Mouse (Mus musculus): ENCODE measurements at regions not wholly inside any gene's neighbourhood (a gene's known extent, or its start where the extent isn't known, plus 50 kb on each side); places are given as distances from the start of the nearest gene placed in this dataset.

DNA sequence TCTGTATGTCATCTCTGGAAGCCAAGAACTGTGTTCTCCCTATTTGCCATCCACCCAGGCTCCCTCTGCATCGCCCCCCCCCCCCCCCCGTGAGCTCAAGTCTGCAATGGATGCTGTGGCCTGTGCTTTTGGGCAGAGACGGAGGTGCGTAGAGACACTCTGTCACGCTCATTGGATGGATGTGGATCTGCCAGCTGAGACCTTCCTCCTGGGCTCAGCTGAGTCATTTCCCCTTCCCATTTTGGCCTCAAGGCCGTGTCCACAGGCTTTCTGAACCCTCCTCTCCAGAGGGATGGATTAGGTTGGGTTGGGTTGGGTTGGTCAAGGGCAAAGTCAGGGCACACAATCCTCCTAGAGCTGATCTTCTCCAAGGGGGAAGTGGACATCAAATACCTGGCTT, 72.9 kb upstream of the Sulf2 start:
- Histone ChIP-seq H3K27ac (no peak overlapping the region), H3K4me1 (replicated peaks) (peaks cover 19% of the 10 kb centered on the region), H3K9ac (no peak overlapping the region), H3K27me3 (no peaks in the 10 kb centered on the region), H3K9me3 (replicated peaks) (no peaks in the 10 kb centered on the region), H3K36me3 (no peaks in the 10 kb centered on the region), H3K4me2 (no peak overlapping the region), H3K4me3 (no peak overlapping the region)
- 91% methylated on average over 4 of the region's 6 CpGs for WGBS
- ATAC-seq (replicated peaks; ENCODE audit: insufficient number of reproducible peaks, insufficient read depth, low FRiP score, low read depth) = no peak

DNA sequence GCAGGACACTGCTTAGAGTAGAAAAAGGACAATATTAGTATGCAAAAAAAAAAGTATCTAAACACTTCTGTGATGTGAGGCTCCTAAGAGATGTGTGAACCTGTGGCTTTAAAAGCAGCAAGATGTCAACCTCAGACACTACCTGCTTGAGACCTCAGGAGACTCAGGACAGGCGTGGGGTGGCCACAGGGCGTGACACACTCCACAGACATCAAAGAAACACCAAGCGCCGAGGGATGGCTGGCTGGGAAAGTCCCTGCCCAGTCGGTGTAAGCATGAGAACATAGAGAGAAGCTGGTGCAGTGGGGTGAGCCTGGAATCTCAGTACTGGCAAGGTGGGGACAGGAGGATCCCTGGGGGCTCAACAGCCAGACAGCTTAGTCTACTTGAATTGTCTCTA, 72.0 kb upstream of the Sulf2 start:
- no peaks in the 10 kb centered on the region for H3K9me3 ChIP-seq (replicated peaks)
- H3K9ac ChIP-seq = no peak overlapping the region
- no peaks in the 10 kb centered on the region for H3K36me3 ChIP-seq
- 58% methylated on average over 5 of the region's 5 CpGs for WGBS
- peaks cover 12% of the 10 kb centered on the region for H3K4me1 ChIP-seq (replicated peaks)
- no peak overlapping the region for H3K4me2 ChIP-seq
- ATAC-seq (replicated peaks; ENCODE audit: insufficient number of reproducible peaks, insufficient read depth, low FRiP score, low read depth) = no peak
- H3K4me3 ChIP-seq = no peak overlapping the region
- H3K27ac ChIP-seq = no peak overlapping the region
- no peaks in the 10 kb centered on the region for H3K27me3 ChIP-seq

DNA sequence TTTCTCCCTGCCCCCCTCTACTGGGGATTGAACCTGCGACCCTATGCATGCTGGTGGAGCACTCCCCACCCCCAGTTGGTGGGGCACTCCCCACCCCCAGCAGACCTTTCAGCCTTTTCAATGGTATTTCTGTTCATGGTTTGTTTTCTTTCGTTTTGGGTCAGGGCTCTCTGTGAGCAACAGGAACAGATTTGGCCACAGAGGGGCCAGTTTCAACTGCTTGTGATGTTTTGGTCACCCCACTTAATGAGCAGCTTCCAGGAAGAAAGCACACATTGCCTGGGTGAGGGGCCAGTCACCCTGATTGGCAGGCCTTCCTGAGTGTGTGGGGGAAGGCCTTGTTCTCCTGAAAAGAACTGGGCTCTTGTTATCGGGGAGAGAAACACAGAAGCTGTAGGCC, 71.5 kb upstream of the Sulf2 start:
- Histone ChIP-seq H3K27ac (no peak overlapping the region), H3K4me1 (replicated peaks) (peaks cover 6% of the 10 kb centered on the region; the same call in 1 of the 2 replicates), H3K4me3 (no peak overlapping the region), H3K4me2 (no peak overlapping the region), H3K36me3 (no peaks in the 10 kb centered on the region), H3K27me3 (no peaks in the 10 kb centered on the region), H3K9ac (no peak overlapping the region), H3K9me3 (replicated peaks) (no peaks in the 10 kb centered on the region)
- ATAC-seq (replicated peaks; ENCODE audit: insufficient number of reproducible peaks, insufficient read depth, low FRiP score, low read depth) = no peak
- WGBS = 30% methylated on average over 3 of the region's 3 CpGs

DNA sequence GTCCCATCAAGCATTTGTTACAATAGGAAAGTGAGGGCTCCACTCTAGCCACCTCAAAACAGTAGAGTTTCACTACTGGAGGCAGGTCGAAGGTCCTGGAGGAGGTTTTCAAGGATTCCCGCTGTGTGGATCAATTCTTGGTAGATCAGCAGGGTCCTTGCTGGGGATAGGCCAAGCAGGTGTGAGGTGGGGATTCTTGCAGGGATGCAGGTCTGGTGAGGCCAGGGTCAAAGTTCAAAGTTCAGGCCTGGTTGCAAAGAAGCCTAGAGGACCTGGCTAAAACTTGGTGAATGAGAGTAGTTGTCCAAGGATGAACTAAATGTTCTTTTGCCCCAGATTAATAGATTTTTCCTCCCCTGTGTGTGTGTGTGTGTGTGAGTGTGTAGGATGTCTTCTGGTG, 70.9 kb upstream of the Sulf2 start:
- no peak overlapping the region for H3K9ac ChIP-seq
- WGBS = 85% methylated on average over 2 of the region's 2 CpGs
- no peak for ATAC-seq (replicated peaks; ENCODE audit: insufficient number of reproducible peaks, insufficient read depth, low FRiP score, low read depth)
- H3K27me3 ChIP-seq = no peaks in the 10 kb centered on the region
- peaks cover 6% of the 10 kb centered on the region; the same call in 1 of the 2 replicates for H3K4me1 ChIP-seq (replicated peaks)
- H3K4me2 ChIP-seq = no peak overlapping the region
- no peaks in the 10 kb centered on the region for H3K9me3 ChIP-seq (replicated peaks)
- no peaks in the 10 kb centered on the region for H3K36me3 ChIP-seq
- no peak overlapping the region for H3K4me3 ChIP-seq
- no peak overlapping the region for H3K27ac ChIP-seq

DNA sequence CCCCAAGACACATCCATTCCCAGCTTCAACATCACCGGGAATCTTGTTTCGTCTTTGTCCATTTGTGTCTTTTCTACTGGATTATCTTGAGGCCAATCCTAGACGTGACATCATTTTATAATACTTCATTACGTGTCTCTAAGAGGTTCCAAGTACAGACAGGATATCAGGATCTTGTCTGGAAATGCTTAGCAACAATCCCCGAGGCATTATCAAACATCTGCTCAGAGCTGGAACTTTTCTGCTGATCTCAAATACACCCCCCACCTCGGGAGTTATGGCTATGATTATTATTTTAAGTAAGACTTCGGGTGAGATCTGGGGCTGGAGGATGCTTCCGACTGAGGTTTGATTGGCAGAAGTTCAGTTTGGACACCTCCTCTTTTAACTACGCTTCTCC, 69.9 kb upstream of the Sulf2 start:
- Histone ChIP-seq H3K4me2 (no peak overlapping the region), H3K36me3 (no peaks in the 10 kb centered on the region), H3K27ac (no peak overlapping the region), H3K4me1 (replicated peaks) (peaks cover 6% of the 10 kb centered on the region; the same call in 1 of the 2 replicates), H3K9me3 (replicated peaks) (no peaks in the 10 kb centered on the region), H3K9ac (no peak overlapping the region), H3K27me3 (no peaks in the 10 kb centered on the region), H3K4me3 (no peak overlapping the region)
- ATAC-seq (replicated peaks; ENCODE audit: insufficient number of reproducible peaks, insufficient read depth, low FRiP score, low read depth) = no peak
- WGBS = 73% methylated on average over 9 of the region's 9 CpGs

DNA sequence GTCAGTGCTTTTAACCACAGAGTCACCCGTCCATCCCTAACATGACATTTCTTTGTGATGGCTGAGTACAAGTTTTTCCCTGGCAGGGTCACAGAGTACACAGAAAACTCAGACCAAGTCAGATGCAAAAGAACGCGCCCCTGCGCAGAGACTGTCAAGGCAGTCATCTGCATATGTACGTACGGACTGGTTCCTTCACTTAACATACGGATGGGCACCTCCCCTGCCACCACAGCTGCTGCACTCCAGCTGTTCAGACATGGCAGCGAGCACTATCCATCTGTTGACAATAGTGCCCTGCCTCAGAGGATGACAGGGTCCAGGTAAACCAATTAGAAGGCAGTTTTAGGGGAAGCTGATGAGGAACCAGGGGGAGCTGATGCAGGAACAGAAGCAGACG, 63.3 kb upstream of the Sulf2 start:
- WGBS = 84% methylated on average over 9 of the region's 9 CpGs
- no peak overlapping the region for H3K4me2 ChIP-seq
- no peak for ATAC-seq (replicated peaks; ENCODE audit: insufficient number of reproducible peaks, insufficient read depth, low FRiP score, low read depth)
- no peak overlapping the region for H3K4me3 ChIP-seq
- peaks cover 10% of the 10 kb centered on the region for H3K4me1 ChIP-seq (replicated peaks)
- H3K36me3 ChIP-seq = no peaks in the 10 kb centered on the region
- H3K27ac ChIP-seq = no peak overlapping the region
- peaks cover 10% of the 10 kb centered on the region; the same call in 1 of the 2 replicates for H3K27me3 ChIP-seq
- H3K9ac ChIP-seq = no peak overlapping the region
- no peaks in the 10 kb centered on the region for H3K9me3 ChIP-seq (replicated peaks)

DNA sequence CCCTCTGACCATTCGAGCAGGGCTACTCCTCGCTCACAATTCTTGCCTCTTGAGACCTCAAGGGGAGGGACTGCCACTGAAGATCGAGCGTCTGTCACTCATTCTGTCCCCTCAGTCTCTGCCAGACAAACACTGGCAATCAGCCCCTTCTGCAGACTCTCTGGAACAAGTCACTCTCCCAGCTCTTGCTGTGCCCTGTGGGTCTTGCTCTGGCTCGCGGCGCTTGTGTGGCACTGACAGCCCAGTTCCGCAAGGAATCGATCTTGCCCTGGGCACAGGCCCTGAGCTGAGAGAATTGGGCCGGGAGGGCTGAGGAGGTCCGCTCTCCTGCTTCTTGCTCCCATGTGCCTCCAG, 61.0 kb upstream of the Sulf2 start:
- H3K9ac ChIP-seq = no peak overlapping the region
- H3K4me3 ChIP-seq = no peak overlapping the region
- ATAC-seq (replicated peaks; ENCODE audit: insufficient number of reproducible peaks, insufficient read depth, low FRiP score, low read depth) = no peak
- H3K27me3 ChIP-seq = peaks cover 12% of the 10 kb centered on the region; the same call in 1 of the 2 replicates
- no peak overlapping the region for H3K4me2 ChIP-seq
- H3K27ac ChIP-seq = no peak overlapping the region
- 74% methylated on average over 11 of the region's 11 CpGs for WGBS
- no peaks in the 10 kb centered on the region for H3K9me3 ChIP-seq (replicated peaks)
- H3K4me1 ChIP-seq (replicated peaks) = peaks cover 10% of the 10 kb centered on the region
- no peaks in the 10 kb centered on the region for H3K36me3 ChIP-seq

DNA sequence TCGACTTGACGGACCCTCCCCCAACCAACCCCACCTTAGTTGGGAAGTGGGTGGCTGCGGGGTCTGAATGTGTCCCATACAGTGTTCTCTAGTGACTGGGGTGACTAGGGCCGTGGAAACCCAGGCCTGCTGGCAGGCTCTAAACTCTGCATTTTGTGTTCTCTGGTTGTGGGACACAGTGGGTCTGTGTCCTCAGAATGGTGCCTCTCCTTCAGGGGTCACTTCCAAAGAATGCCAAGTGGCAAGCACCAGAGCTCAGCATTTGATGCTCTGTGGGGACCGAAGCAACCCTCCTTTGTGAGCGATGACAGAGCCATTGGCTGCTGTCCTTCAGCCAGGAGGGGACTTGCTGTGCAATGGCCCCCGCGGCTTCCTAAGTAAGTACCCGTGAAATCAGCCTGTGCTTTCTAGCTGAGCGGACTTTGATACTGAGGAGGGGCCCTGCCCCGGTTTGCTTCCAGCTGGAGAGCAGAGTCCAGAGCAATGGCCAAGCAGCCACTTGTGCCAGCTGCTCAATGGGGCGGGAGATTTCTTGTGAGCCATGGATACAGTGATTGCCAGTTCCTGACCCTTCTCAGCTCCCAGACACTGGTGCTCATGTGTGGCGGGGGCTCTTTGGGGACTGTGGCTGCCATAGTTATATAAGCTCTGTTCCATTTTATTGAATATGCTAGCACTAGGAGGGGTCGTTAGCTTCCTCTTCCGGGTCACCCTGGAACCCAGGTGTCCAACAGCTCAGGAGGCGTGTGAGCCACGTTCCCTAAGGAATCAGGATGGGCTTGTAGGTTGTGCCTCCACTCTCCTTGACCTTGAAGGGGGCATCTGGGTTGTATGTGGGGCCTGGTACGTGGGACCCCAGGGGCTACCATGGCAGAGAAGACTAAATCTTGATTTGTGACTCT, 60.4 kb upstream of the Sulf2 start:
- Histone ChIP-seq H3K4me3 (no peak overlapping the region), H3K9ac (no peak overlapping the region), H3K9me3 (replicated peaks) (no peaks in the 10 kb centered on the region), H3K27me3 (peaks cover 12% of the 10 kb centered on the region; the same call in 1 of the 2 replicates), H3K27ac (no peak overlapping the region), H3K36me3 (no peaks in the 10 kb centered on the region), H3K4me2 (no peak overlapping the region), H3K4me1 (replicated peaks) (peaks cover 10% of the 10 kb centered on the region)
- ATAC-seq (replicated peaks; ENCODE audit: insufficient number of reproducible peaks, insufficient read depth, low FRiP score, low read depth) = no peak
- WGBS = 73% methylated on average over 18 of the region's 18 CpGs

DNA sequence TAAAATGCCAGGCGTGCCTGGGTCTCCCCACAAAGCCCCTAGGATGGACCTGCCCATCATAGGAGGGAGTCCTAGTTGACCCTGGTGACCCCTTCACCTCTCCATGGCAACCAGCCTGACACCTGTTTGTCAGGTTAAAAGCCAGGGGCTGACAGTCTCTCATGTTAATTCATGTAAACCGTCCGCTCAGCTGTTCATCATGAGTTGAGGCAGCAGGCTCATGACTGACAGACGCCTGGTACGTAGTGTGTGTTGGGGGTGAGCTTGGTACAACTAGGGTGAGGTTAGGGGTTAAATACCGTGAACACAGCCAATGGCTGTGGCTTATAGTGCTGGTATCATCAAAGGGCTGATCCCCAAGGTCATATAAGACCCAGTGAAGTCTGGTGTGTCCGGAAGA, 59.7 kb upstream of the Sulf2 start:
- ATAC-seq (replicated peaks; ENCODE audit: insufficient number of reproducible peaks, insufficient read depth, low FRiP score, low read depth) = no peak

DNA sequence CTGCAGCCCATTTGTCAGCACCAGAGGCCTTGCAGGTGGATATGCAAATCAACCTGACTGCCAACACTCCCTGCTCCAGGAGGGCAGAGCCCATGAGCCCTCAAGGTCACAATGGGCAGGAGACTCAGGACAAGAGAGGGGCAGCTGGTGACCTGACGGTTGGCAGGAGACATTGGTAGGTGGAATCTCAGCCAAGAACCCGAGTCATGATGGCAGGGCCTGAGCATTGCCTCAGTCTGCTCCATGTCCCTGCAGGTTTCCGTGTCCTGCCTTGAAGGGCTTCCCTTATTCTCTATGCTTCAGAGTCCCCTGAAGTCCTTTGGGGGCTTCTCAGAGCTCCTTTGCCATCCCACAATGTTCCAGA, 51.7 kb upstream of the Sulf2 start:
- Histone ChIP-seq H3K4me3 (no peak overlapping the region), H3K9me3 (replicated peaks) (no peaks in the 10 kb centered on the region), H3K9ac (no peak overlapping the region), H3K4me1 (replicated peaks) (peaks cover 39% of the 10 kb centered on the region), H3K27me3 (no peaks in the 10 kb centered on the region), H3K4me2 (no peak overlapping the region), H3K27ac (peak overlapping the region; percentile 44), H3K36me3 (no peaks in the 10 kb centered on the region)
- ATAC-seq (replicated peaks; ENCODE audit: insufficient number of reproducible peaks, insufficient read depth, low FRiP score, low read depth) = no peak
- WGBS = 69% methylated on average over 3 of the region's 3 CpGs

More for the DNA sequence above, 59.7 kb upstream of the Sulf2 start:
- Histone ChIP-seq H3K4me1 (replicated peaks) (peaks cover 10% of the 10 kb centered on the region), H3K36me3 (no peaks in the 10 kb centered on the region), H3K9me3 (replicated peaks) (no peaks in the 10 kb centered on the region), H3K9ac (no peak overlapping the region), H3K4me2 (no peak overlapping the region), H3K4me3 (no peak overlapping the region), H3K27me3 (peaks cover 12% of the 10 kb centered on the region; the same call in 1 of the 2 replicates), H3K27ac (no peak overlapping the region)
- 84% methylated on average over 7 of the region's 7 CpGs for WGBS

DNA sequence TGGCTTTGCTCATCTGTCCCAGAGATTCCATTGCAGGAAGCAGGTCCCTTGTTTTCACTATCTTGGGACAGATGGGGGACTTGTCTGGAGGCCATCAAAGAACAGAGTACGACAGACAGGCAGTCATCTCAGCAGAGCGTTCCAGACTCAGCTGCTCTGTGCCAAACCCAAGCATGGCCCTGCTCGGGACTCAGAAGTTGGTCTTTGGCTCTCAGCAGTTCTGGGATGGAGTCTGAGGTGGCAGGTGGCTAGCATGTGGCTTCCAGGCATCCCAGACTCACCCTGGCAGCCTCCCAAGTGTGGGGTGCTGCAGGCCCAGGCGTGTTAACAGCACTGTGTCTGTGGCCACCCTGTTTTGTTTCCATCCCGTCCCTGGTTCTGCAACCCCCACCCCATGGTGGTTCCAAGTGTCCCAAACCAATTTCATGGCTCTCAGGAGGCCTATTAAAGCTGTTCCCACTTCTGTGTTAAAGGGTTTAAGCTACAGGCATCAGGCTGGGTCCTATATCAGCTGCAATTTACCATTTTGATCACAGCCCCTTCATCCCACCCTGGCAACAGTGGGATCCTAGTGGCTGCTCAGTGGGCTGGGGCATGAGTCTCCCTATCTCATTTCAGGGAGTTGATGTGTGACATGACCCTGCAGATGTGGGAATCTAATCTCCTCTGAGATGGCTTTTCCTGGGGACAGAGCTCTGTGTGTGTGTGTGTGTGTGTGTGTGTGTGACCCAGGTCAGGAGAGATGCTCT, 51.1 kb upstream of the Sulf2 start:
- H3K9ac ChIP-seq = no peak overlapping the region
- peak overlapping the region; percentile 44 for H3K27ac ChIP-seq
- H3K36me3 ChIP-seq = no peaks in the 10 kb centered on the region
- H3K9me3 ChIP-seq (replicated peaks) = no peaks in the 10 kb centered on the region
- no peaks in the 10 kb centered on the region for H3K27me3 ChIP-seq
- no peak overlapping the region for H3K4me3 ChIP-seq
- peaks cover 39% of the 10 kb centered on the region for H3K4me1 ChIP-seq (replicated peaks)
- ATAC-seq (replicated peaks; ENCODE audit: insufficient number of reproducible peaks, insufficient read depth, low FRiP score, low read depth) = peak; percentile 19; the same call in 1 of the 2 replicates
- WGBS = 30% methylated on average over 5 of the region's 5 CpGs
- H3K4me2 ChIP-seq = no peak overlapping the region

All from heart, embryonic 15.5 days (tissue).